Mouse (Mus musculus) brain, embryonic 14.5 days (tissue): ENCODE results near the gene Dscaml1. TPM values are rescaled to one million over a fixed set of nuclear protein-coding genes. Genes with fewer than 3 reads are reported as not detected.

Experiments
- DNase-seq: peaks from one replicate; pipeline ENCODE4 v3.0.0-alpha.2; 2011; ENCODE audit warnings: low read depth
- CTCF ChIP-seq: fragments of 200-500 bp; IDR thresholded peaks from 2 replicates; pipeline ENCODE4 v1.5.1; 2012; ENCODE audit warnings: inconsistent platforms, mild to moderate bottlenecking, moderate library complexity, borderline replicate concordance; ENCODE audit not compliant: insufficient read depth, insufficient read length; ENCODE audit errors: extremely low read depth
- POLR2A ChIP-seq: fragments of 200-500 bp; IDR thresholded peaks from 2 replicates; pipeline ENCODE4 v1.6.1; 2012; ENCODE audit warnings: mild to moderate bottlenecking, inconsistent platforms, borderline replicate concordance; ENCODE audit not compliant: poor library complexity, insufficient read depth, insufficient read length, severe bottlenecking; ENCODE audit errors: extremely low read depth
- polyA plus RNA-seq: library from polyadenylated mRNA; depleted of rRNA; stranded (reverse); fragments of >200 nt; gene quantifications from 2 replicates; pipeline ENCODE4 v1.2.3, GENCODE M21; 2012

The Dscaml1 gene
- polyA plus RNA-seq, 1 experiment, result 36.8 TPM

- DNase-seq, result no peak
- no peak for TF ChIP-seq POLR2A
- no peak for TF ChIP-seq CTCF
These were observed 28.1 kb upstream of the Dscaml1 start for GRCm38 (mm10) chr9:45398336-45398735.

GRCm38 (mm10) chr9:45399434-45399833 is 27.0 kb upstream of the Dscaml1 start, which contains the start of gene Fxyd2:
TSS of gene Fxyd2 (plus strand) at chr9:45399669.
- TF ChIP-seq POLR2A (no peak), CTCF (no peak)
- no peak for DNase-seq

GRCm38 (mm10) chr9:45401851-45402250 is 24.6 kb upstream of the Dscaml1 start:
- TF ChIP-seq POLR2A, result no peak
- no peak for TF ChIP-seq CTCF
- DNase-seq, result no peak

- no peak for DNase-seq
- TF ChIP-seq CTCF (no peak), POLR2A (no peak)
These were observed 23.5 kb upstream of the Dscaml1 start for GRCm38 (mm10) chr9:45402957-45403356.

GRCm38 (mm10) chr9:45405694-45406093 is 20.7 kb upstream of the Dscaml1 start:
- DNase-seq, result no peak
- TF ChIP-seq POLR2A (no peak), CTCF (no peak)

- DNase-seq, result no peak
- TF ChIP-seq POLR2A (no peak), CTCF (no peak)
These were observed 19.6 kb upstream of the Dscaml1 start for GRCm38 (mm10) chr9:45406808-45407207.

GRCm38 (mm10) chr9:45407706-45408675 is 18.4 kb upstream of the Dscaml1 start:
- TF ChIP-seq CTCF (peak; percentile 92), POLR2A (no peak)
- peak; percentile 83 for DNase-seq

GRCm38 (mm10) chr9:45410193-45410592 is 16.2 kb upstream of the Dscaml1 start:
- DNase-seq, result no peak
- TF ChIP-seq CTCF, result no peak
- no peak for TF ChIP-seq POLR2A

- TF ChIP-seq POLR2A, result no peak
- TF ChIP-seq CTCF, result no peak
- no peak for DNase-seq
These were observed 15.8 kb upstream of the Dscaml1 start for GRCm38 (mm10) chr9:45410614-45411013.

- TF ChIP-seq CTCF, result no peak
- no peak for TF ChIP-seq POLR2A
These were observed 15.3 kb upstream of the Dscaml1 start for GRCm38 (mm10) chr9:45411111-45411510.

GRCm38 (mm10) chr9:45411803-45412202 is 14.6 kb upstream of the Dscaml1 start:
- no peak for TF ChIP-seq POLR2A
- peak; percentile 69; the same call in 1 of the 2 replicates for TF ChIP-seq CTCF
- DNase-seq, result peak; percentile 90

More at GRCm38 (mm10) chr9:45411111-45411510, 15.3 kb upstream of the Dscaml1 start:
- DNase-seq, result no peak
